Mouse (Mus musculus): ENCODE data around the gene Adcy3.
A peak's percentile ranks its signal among the peaks of the same experiment; 100 is the strongest.

DNA sequence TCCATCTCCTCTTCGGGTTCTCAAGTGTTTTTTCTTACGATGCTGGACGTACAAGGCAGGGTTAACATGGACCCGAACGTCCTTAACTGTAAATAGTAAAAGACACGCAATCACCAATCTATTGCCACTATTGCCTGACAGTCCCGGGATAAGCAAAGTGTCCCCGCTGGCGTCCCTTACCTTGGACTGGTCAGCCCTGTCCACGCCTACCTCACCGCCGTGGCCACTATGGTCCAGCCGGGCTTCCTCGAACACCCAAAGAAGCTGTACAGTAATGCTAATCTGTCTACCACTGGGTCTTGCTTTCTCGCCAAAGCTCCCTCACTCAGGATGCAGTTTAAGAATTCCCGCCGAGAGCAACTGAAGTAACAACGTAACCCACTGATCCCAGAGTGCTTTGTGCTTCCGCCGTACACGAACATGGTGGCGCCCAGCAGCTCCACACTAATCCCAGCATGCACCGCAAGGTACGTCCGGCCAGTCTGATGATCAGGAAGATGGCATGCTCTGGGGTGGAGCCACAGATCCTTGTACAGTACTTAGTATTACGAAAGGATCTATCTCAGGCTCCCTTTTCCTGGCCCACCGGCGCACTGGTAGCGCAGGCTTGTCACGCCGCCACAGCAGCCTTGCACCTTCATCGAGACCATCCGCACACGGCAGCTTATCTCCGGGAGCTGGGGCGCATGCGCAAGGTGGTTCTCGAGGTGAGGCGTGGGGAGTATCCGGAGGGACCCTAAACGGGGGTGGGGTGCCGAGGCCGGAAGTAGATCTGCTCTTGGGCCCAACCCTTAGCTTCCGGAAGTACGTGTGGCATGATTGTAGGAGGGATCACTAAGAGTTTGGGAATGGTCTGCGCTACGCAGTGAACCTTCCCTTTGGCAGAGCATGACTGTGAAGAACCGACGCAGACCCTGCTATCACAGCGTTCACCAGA lies 100.9 kb downstream of the Adcy3 start, which contains the start of the genes Ptrhd1 and Cenpo:
- TF ChIP-seq CTCF (IDR thresholded peaks at IDR 0.05; ENCODE audit: low read depth, low read length) (no peak), POLR2A (IDR thresholded peaks at IDR 0.05; ENCODE audit: extremely low read depth, insufficient read depth, low read length) (0 out of 2 replicates have a peak, but pooled peaks have one; percentile 31)

Measured in liver, adult 2 months (tissue).